Mouse (Mus musculus): ENCODE data around the gene Fabp3. TPM values are rescaled to one million over a fixed set of nuclear protein-coding genes. Genes with fewer than 3 reads are reported as not detected.
A peak's percentile ranks its signal among the peaks of the same experiment; 100 is the strongest.

Gene Fabp3
- total RNA-seq (2021) = 1,000 to 10,000 TPM; 5,802 to 6,041 TPM
- long read RNA-seq, experiment 1, transcript Fabp3-201 (4 exons, 823 nt) = major isoform, 13,361 of 13,633 reads
- long read RNA-seq, experiment 1, partial matches to known transcripts = 242 of 13,633 reads
- long read RNA-seq, experiment 1, other reads (novel, unspliced or antisense) = 30 of 13,633 reads
- long read RNA-seq, experiment 2, transcript Fabp3-201 (4 exons, 823 nt) = major isoform, 8,065 of 8,274 reads
- long read RNA-seq, experiment 2, partial matches to known transcripts = 188 of 8,274 reads
- long read RNA-seq, experiment 2, other reads (novel, unspliced or antisense) = 21 of 8,274 reads

DNA sequence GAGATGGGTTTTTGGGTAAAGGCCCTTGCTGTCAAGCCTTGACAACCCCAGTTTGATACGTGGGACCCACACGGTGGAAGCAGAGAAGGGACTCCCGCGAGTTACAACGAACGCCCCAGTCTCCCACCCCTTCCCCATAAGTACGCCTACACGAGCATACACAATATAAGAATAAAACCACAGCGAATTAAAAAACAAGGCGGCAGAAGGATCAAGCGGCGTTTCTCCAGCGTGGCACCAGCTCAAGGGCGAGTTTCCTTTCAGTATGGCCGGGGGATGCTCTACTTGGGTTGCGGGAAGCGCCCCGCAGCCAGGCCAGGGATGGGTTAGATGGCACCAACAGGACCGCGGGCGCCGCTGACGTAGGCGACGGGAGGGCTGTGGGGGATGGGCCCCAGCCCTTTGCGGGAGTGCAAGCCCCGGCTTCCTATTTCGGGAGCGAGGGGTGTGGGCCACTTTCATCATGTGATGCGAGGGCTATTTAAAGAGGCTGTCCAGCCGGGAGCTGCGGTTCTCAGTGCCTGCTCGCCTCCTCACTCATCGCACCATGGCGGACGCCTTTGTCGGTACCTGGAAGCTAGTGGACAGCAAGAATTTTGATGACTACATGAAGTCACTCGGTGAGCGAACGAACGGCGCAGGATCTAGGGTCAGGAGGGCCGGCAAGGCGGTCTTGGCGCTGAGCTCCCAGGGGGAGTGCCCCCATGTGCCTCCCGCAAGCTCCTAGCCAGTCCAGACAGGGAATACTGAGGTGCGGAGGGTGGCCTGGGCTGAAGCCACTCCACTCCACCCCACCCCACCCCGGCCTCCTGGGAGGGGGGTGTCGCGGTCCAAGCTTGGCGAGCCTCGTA is at the start of gene Fabp3, which contains the start of gene Gm10570:
Gene Fabp3, plus strand, starts transcription at position 365 of the 851 bp plus-strand sequence.
Gene Gm10570, minus strand, starts transcription at position 444 of the 851 bp plus-strand sequence.
- DNase-seq = peak; percentile 79 to 84

GRCm38 (mm10) chr4:130260406-130260805 is 48.0 kb upstream of the Fabp3 start:
- no peak for DNase-seq

- no peak for DNase-seq
Measured at GRCm38 (mm10) chr4:130264131-130264530, 44.3 kb upstream of the Fabp3 start.

GRCm38 (mm10) chr4:130264698-130265349 is 43.6 kb upstream of the Fabp3 start:
- peak; percentile 28 to 85 for DNase-seq

- DNase-seq = peak in 1 of 2 experiments; percentile 18
Measured at GRCm38 (mm10) chr4:130266601-130267000, 41.8 kb upstream of the Fabp3 start.

- no peak for DNase-seq
Measured at GRCm38 (mm10) chr4:130267069-130267468, 41.3 kb upstream of the Fabp3 start.

GRCm38 (mm10) chr4:130268736-130269135 is 39.7 kb upstream of the Fabp3 start:
- no peak for DNase-seq

GRCm38 (mm10) chr4:130270089-130270488 is 38.3 kb upstream of the Fabp3 start:
- no peak for DNase-seq

GRCm38 (mm10) chr4:130270611-130271347 is 37.6 kb upstream of the Fabp3 start:
- DNase-seq = no peak

DNA sequence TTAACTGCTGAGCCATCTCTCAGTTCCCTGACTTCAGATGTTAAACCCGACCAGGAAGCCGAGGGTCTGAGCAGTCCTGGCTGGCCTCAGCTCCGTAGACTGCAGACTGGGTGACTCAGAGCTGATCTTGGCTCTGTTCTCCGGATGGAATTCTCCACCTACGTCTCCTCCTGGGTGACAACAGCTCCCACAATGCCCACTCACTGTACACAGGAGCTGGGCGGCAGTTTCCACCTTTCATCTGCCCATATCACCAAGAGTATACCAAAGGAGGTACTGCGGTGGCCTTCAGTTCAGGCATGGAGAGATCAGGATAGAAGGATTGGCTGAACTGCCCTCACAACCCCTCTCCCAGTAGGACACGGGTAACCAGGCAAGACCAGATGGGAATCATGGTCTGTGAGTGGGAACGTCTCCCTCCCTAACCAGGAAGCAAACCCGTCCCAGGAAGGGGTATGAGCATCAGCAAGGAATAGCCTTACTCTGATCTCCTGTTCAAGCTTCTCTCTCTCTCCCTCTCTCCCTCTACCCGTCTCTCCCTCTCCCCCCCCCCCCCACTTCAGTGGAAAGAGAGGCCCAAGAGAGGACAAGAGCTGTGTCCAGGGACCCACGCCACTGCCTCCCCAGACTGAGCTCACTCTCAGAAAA is 34.6 kb upstream of the Fabp3 start:
- no peak for DNase-seq

- no peak for DNase-seq
Measured at GRCm38 (mm10) chr4:130274346-130275015, 33.9 kb upstream of the Fabp3 start.

- DNase-seq = no peak
Measured at GRCm38 (mm10) chr4:130275016-130275822, 33.2 kb upstream of the Fabp3 start.

- no peak for DNase-seq
Measured at GRCm38 (mm10) chr4:130275823-130276105, 32.6 kb upstream of the Fabp3 start.

DNA sequence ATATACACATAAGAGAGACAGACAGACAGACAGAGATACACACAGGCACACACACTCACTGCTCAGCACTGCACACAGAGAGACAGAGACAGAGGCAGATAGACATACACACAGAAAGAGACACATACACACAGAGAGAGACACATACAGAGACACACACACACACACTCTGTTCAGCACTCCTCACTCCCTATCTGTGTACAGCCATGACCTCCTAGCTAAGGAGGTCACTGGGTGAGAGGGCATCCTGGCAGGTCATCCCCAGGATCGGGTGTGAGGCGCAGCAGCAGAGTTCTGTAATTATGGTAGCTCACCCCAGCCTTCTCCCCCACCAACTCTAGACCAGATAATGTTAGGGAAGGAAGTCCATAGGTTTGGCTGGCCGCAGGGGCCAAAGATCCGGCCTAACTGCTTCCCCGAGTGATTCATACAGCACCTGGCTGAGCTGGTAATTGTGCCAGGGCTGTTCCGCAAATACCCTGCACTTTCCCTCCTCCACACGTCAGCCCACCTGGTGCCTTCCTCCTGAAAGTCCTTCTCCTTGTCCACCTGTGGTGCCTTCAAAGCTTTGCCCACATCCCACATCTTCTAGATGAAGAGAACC is 31.7 kb upstream of the Fabp3 start:
- no peak for DNase-seq

DNA sequence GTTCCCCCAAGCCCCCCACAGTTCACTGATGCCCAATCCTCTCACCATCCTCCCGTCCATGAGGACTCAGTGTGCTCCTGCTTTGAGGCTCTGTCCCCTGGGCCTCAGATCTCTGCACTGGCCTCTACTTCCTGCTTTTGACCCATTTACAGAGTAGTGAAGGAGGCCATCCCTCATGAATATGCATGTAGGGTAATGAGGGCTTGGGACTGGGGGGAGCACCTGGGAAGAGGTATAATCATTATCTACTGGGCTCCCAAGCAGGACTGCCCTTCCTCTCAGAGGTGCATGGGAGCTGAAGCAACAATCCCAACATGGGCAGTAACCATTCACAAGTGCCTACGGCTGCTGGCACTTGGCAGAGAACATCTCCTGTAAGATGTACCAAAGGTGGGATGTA is 29.3 kb upstream of the Fabp3 start, which contains the start of gene Serinc2:
Gene Serinc2, minus strand, starts transcription at position 101 of the 400 bp plus-strand sequence.
- DNase-seq = no peak

DNA sequence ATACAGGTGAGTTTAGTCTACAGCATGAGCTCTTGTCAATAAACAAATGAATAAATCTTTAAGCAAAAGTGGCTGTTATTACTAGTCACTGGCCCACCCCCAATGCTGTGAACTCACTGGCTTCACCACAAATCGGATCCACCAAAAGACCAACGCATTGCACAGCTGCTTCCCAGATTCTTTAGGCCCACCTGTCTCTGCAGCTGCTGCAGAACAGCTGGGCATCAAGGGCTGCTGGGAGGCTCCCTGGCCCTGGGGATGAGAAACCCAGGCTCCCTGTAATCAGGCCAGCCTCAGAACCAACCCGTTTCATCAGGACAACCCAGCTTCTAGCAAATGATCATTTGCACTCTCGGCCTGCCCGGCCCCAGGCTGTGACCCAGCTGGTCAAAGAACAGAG is 25.5 kb upstream of the Fabp3 start:
- DNase-seq = no peak

DNA sequence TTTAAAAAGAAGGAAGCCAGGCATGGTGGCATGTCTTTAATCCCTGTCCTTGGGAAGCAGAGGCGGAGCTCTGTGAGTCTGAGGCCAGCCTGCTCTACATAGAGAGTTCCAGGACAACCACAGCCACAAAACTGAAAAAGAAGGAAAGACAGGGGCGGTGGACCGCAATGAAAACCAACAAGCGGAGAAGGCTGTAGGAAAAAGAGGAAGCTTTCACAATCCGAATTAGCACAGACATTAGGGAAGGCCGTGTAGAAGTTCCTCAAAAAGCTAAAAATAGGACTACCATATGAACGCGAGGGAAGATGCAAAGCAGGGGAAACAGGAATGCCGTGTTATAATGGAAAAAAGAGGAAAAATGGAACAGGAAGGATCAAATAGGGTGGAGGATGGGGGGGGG is 24.6 kb upstream of the Fabp3 start:
- peak in 1 of 2 experiments; percentile 35 for DNase-seq

DNA sequence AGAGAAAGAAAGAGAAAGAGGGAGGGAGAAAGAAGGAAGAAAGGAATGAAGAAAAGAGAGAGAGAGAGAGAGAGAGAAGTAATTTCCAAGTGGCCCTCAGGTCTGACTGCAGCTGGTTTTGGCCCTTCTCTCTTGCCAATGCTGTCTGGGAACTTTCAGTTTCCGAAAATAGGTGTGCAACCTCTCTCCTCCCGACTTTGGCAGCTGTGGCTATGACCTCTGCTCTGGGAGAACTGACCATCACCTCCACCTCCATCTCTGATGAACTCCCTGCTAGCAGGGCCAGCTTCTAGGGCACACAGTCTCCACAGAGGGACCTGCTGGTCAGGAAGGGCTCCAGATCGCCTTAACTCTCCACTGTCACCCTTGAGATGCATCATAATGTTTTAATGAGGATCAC is 21.9 kb upstream of the Fabp3 start:
- DNase-seq = peak; percentile 45 to 66

- DNase-seq = no peak
Measured at GRCm38 (mm10) chr4:130289824-130290223, 18.6 kb upstream of the Fabp3 start.

DNA sequence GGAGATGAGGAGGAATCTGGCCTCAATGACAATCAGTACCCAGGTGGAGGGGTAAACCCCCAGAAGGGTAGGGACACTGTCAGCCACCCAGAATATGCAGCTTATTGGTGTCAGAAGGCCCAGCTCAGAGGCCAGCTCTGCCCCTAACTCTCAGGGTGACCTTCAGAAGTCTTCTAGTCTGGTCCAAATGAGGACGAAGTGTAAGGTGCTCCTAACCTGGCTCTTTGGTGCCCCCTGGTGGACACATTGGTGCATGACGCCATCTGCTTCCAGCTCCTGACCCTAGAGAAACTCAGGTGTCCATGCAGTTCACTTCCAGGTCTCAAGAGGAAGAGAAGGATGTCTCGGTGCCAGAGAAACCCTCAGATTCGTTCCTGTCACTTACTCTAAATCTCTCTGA is 16.1 kb upstream of the Fabp3 start:
- DNase-seq = peak; percentile 62 to 86
